Mouse (Mus musculus): ENCODE results near the gene Gbp2.
"Not testable (repeated sequence)": the region's sequence is repeated elsewhere in the genome, so short reads cannot be mapped to it uniquely, and the experiment has no call there.

GRCm38 (mm10) chr3:142645949-142646348 lies 25.5 kb downstream of the Gbp2 start:
- not testable (repeated sequence) for TF ChIP-seq CTCF (IDR thresholded peaks at IDR 0.05; ENCODE audit: low read depth, low read length); POLR2A (IDR thresholded peaks at IDR 0.05; ENCODE audit: borderline replicate concordance, low read depth, low read length)
